Mouse (Mus musculus) liver, embryonic 13.5 days (tissue): ENCODE measurements around the gene Wdr63. TPM values are rescaled to one million over a fixed set of nuclear protein-coding genes. Genes with fewer than 3 reads are reported as not detected.
A peak's percentile ranks its signal among the peaks of the same experiment; 100 is the strongest.

ENCODE experiments used
- ATAC-seq: fragments of 200-750 bp; cut with Nextera tagmentation; 2 replicates; pipeline ENCODE4 v1.8.0; 2017; ENCODE audit warnings: low read depth, mild to moderate bottlenecking, moderate number of reproducible peaks, moderate library complexity
- DNase-seq: peaks from one replicate; pipeline ENCODE4 v3.0.0; 2022
- H3K27ac ChIP-seq: fragments of 300-500 bp; sonication (generic); 2 replicates; pipeline ENCODE4 v1.5.1; 2015; ENCODE audit warnings: moderate library complexity, mild to moderate bottlenecking, inconsistent platforms
- H3K27me3 ChIP-seq: fragments of 300-500 bp; sonication (generic); 2 replicates; pipeline ENCODE4 v1.6.1; 2015; ENCODE audit warnings: mild to moderate bottlenecking, inconsistent platforms
- H3K36me3 ChIP-seq: fragments of 300-500 bp; sonication (generic); 2 replicates; pipeline ENCODE4 v1.6.1; 2015; ENCODE audit warnings: mild to moderate bottlenecking, inconsistent platforms
- H3K4me1 ChIP-seq: fragments of 300-500 bp; sonication (generic); replicated peaks from 2 replicates; pipeline ENCODE4 v1.6.1; 2015; ENCODE audit warnings: inconsistent platforms
- H3K4me2 ChIP-seq: fragments of 300-500 bp; sonication (generic); 2 replicates; pipeline ENCODE4 v1.6.1; 2015; ENCODE audit warnings: inconsistent platforms, mild to moderate bottlenecking, moderate library complexity
- H3K4me3 ChIP-seq: fragments of 300-500 bp; sonication (generic); replicated peaks from 2 replicates; pipeline ENCODE4 v1.5.1; 2015; ENCODE audit warnings: mild to moderate bottlenecking, inconsistent platforms
- H3K9ac ChIP-seq: fragments of 300-500 bp; sonication (generic); 2 replicates; pipeline ENCODE4 v1.6.1; 2015; ENCODE audit warnings: mild to moderate bottlenecking, inconsistent platforms
- H3K9me3 ChIP-seq: fragments of 300-500 bp; sonication (generic); replicated peaks from 2 replicates; pipeline ENCODE4 v1.6.1; 2016; ENCODE audit warnings: inconsistent platforms
- WGBS: fragments of 180-500 bp; shearing (Covaris S2); methylation state at CpG from one replicate; pipeline ENCODE4 v1.1.7; 2015; ENCODE audit not compliant: insufficient replicate concordance; 5-methylcytosine and 5-hydroxymethylcytosine counted together
- polyA plus RNA-seq: library from polyadenylated mRNA; unstranded; fragments of >200 nt; fragmentation: Nextera tagmentation; extraction: Ambion mirVana; gene quantifications from 2 replicates; pipeline ENCODE4 v1.2.1, GENCODE M21; 2015

Wdr63 gene
- polyA plus RNA-seq, 1 experiment from 2014 or later: 0.35 TPM

- DNase-seq: no peak
Measured at GRCm38 (mm10) chr3:146051277-146052007, 56.5 kb downstream of the Wdr63 start.

GRCm38 (mm10) chr3:146049951-146050350, 58.0 kb downstream of the Wdr63 start:
- H3K4me2 ChIP-seq: no peak overlapping the region
- H3K9me3 ChIP-seq: no peaks in the 10 kb centered on the region
- H3K36me3 ChIP-seq: no peaks in the 10 kb centered on the region
- 59% methylated on average over 5 of the region's 5 CpGs for WGBS
- H3K4me1 ChIP-seq: peaks cover 12% of the 10 kb centered on the region
- no peak overlapping the region for H3K4me3 ChIP-seq
- no peak for DNase-seq
- ATAC-seq: no peak
- H3K27ac ChIP-seq: no peak overlapping the region
- no peaks in the 10 kb centered on the region for H3K27me3 ChIP-seq
- H3K9ac ChIP-seq: no peak overlapping the region

More at GRCm38 (mm10) chr3:146051277-146052007, 56.5 kb downstream of the Wdr63 start:
- Histone ChIP-seq H3K4me2 (no peak overlapping the region), H3K9me3 (no peaks in the 10 kb centered on the region), H3K9ac (no peak overlapping the region), H3K4me3 (no peak overlapping the region), H3K27me3 (no peaks in the 10 kb centered on the region), H3K27ac (no peak overlapping the region), H3K4me1 (peaks cover 12% of the 10 kb centered on the region), H3K36me3 (no peaks in the 10 kb centered on the region)
- no peak for ATAC-seq
- WGBS: 67% methylated on average over 11 of the region's 11 CpGs

GRCm38 (mm10) chr3:146047704-146048207, 60.2 kb downstream of the Wdr63 start:
- Histone ChIP-seq H3K9ac (no peak overlapping the region; the same call in 1 of the 2 replicates), H3K27ac (no peak overlapping the region), H3K4me1 (peaks cover 12% of the 10 kb centered on the region), H3K27me3 (0 out of 2 replicates have a peak, but pooled peaks cover 3% of the 10 kb centered on the region), H3K9me3 (no peaks in the 10 kb centered on the region), H3K4me2 (peak overlapping the region; percentile 62), H3K36me3 (no peaks in the 10 kb centered on the region), H3K4me3 (peak overlapping the region; percentile 38)
- DNase-seq: peak; percentile 25
- 16% methylated on average over 15 of the region's 15 CpGs for WGBS
- peak; percentile 55 for ATAC-seq

- Histone ChIP-seq H3K4me2 (no peak overlapping the region), H3K4me3 (no peak overlapping the region), H3K27me3 (0 out of 2 replicates have a peak, but pooled peaks cover 3% of the 10 kb centered on the region), H3K27ac (no peak overlapping the region), H3K9me3 (no peaks in the 10 kb centered on the region), H3K4me1 (peaks cover 12% of the 10 kb centered on the region), H3K9ac (no peak overlapping the region), H3K36me3 (no peaks in the 10 kb centered on the region)
- WGBS: 74% methylated on average over 11 of the region's 11 CpGs
- ATAC-seq (no peak), DNase-seq (no peak)
Measured at GRCm38 (mm10) chr3:146046076-146046475, 61.9 kb downstream of the Wdr63 start.

- no peak overlapping the region for H3K27ac ChIP-seq
- no peak overlapping the region for H3K9ac ChIP-seq
- WGBS: 21% methylated on average over 11 of the region's 11 CpGs
- no peaks in the 10 kb centered on the region for H3K9me3 ChIP-seq
- no peaks in the 10 kb centered on the region for H3K36me3 ChIP-seq
- H3K4me3 ChIP-seq: no peak overlapping the region
- no peak for ATAC-seq
- H3K4me2 ChIP-seq: no peak overlapping the region
- H3K27me3 ChIP-seq: 0 out of 2 replicates have a peak, but pooled peaks cover 3% of the 10 kb centered on the region
- no peak for DNase-seq
- H3K4me1 ChIP-seq: peaks cover 12% of the 10 kb centered on the region
Measured at GRCm38 (mm10) chr3:146044977-146045376, 63.0 kb downstream of the Wdr63 start.

GRCm38 (mm10) chr3:146041382-146041781, 66.5 kb downstream of the Wdr63 start:
- no peak for DNase-seq
- Histone ChIP-seq H3K4me2 (no peak overlapping the region), H3K36me3 (no peaks in the 10 kb centered on the region), H3K9ac (no peak overlapping the region), H3K4me3 (no peak overlapping the region), H3K9me3 (no peaks in the 10 kb centered on the region), H3K27me3 (0 out of 2 replicates have a peak, but pooled peaks cover 3% of the 10 kb centered on the region), H3K27ac (no peak overlapping the region), H3K4me1 (0 out of 2 replicates have a peak, but pooled peaks cover 2% of the 10 kb centered on the region)
- 72% methylated on average over 11 of the region's 11 CpGs for WGBS
- ATAC-seq: no peak

GRCm38 (mm10) chr3:146039132-146039903, 68.6 kb downstream of the Wdr63 start:
- no peak for ATAC-seq
- Histone ChIP-seq H3K27me3 (peaks cover 3% of the 10 kb centered on the region; the same call in 1 of the 2 replicates), H3K9ac (no peak overlapping the region), H3K27ac (no peak overlapping the region; the same call in 1 of the 2 replicates), H3K4me1 (0 out of 2 replicates have a peak, but pooled peaks cover 2% of the 10 kb centered on the region), H3K4me3 (no peak overlapping the region), H3K4me2 (0 out of 2 replicates have a peak overlapping the region, but pooled peaks have one; percentile 11), H3K9me3 (no peaks in the 10 kb centered on the region), H3K36me3 (no peaks in the 10 kb centered on the region)
- 41% methylated on average over 12 of the region's 12 CpGs for WGBS
- no peak for DNase-seq

GRCm38 (mm10) chr3:146037906-146038305, 70.0 kb downstream of the Wdr63 start:
- Histone ChIP-seq H3K27me3 (no peaks in the 10 kb centered on the region; the same call in 1 of the 2 replicates), H3K9ac (no peak overlapping the region), H3K4me2 (no peak overlapping the region), H3K4me1 (0 out of 2 replicates have a peak, but pooled peaks cover 2% of the 10 kb centered on the region), H3K9me3 (no peaks in the 10 kb centered on the region), H3K27ac (no peak overlapping the region; the same call in 1 of the 2 replicates), H3K4me3 (no peak overlapping the region), H3K36me3 (no peaks in the 10 kb centered on the region)
- WGBS: 65% methylated on average over 15 of the region's 15 CpGs
- DNase-seq (no peak), ATAC-seq (peak; percentile 73)

- Histone ChIP-seq H3K4me3 (no peak overlapping the region), H3K9me3 (no peaks in the 10 kb centered on the region), H3K9ac (no peak overlapping the region), H3K27me3 (no peaks in the 10 kb centered on the region; the same call in 1 of the 2 replicates), H3K36me3 (no peaks in the 10 kb centered on the region), H3K27ac (no peak overlapping the region), H3K4me2 (no peak overlapping the region), H3K4me1 (peaks cover 7% of the 10 kb centered on the region)
- 68% methylated on average over 5 of the region's 5 CpGs for WGBS
- DNase-seq (no peak), ATAC-seq (no peak)
Measured at GRCm38 (mm10) chr3:146032976-146033375, 75.0 kb downstream of the Wdr63 start.

- Histone ChIP-seq H3K4me3 (no peak overlapping the region), H3K27me3 (no peaks in the 10 kb centered on the region; the same call in 1 of the 2 replicates), H3K27ac (no peak overlapping the region), H3K36me3 (no peaks in the 10 kb centered on the region), H3K9ac (no peak overlapping the region), H3K9me3 (no peaks in the 10 kb centered on the region), H3K4me2 (no peak overlapping the region), H3K4me1 (peaks cover 12% of the 10 kb centered on the region)
- ATAC-seq: no peak
- DNase-seq: no peak
- WGBS: 10% methylated on average over 5 of the region's 5 CpGs
Measured at GRCm38 (mm10) chr3:146030255-146030836, 77.6 kb downstream of the Wdr63 start.

GRCm38 (mm10) chr3:146029234-146029633, 78.7 kb downstream of the Wdr63 start:
- peaks cover 12% of the 10 kb centered on the region for H3K4me1 ChIP-seq
- peak overlapping the region; percentile 30 for H3K27ac ChIP-seq
- H3K4me3 ChIP-seq: no peak overlapping the region
- DNase-seq: no peak
- no peaks in the 10 kb centered on the region for H3K27me3 ChIP-seq
- no peaks in the 10 kb centered on the region for H3K9me3 ChIP-seq
- H3K4me2 ChIP-seq: no peak overlapping the region
- ATAC-seq: peak; percentile 59
- no peaks in the 10 kb centered on the region for H3K36me3 ChIP-seq
- no peak overlapping the region for H3K9ac ChIP-seq
- 60% methylated on average over 3 of the region's 3 CpGs for WGBS
